11 mouse cellular contexts compared by ENCODE assay signal in the genomic region with DNA sequence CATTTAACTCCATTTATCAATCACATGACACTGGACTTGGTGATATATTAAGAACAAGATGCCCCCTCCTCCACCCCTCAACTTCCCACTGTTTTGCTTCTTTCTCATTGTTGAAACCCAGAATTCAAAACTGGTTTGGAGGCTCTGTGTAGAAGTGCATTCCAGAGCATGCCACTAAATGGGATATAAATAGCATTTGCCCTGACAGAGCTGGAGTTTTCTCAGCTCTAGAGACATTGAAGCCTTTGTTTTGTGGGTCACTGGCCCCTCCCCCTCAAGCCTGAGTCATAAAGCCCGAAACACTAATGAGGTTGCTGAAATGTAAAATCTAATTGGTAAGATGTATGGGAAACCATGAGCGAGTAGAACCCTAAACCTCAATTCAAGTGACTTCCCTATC.
DNase-seq lines count a peak whose midpoint lies in the region; ATAC-seq and TF ChIP-seq lines count a peak whose summit lies in the region.
"Had no signal": no experiment of that assay in that cellular context is flagged by ENCODE, and none has a peak within 500 bp of the region (broad histone marks: within the 10 kb centered on the region; RNA-seq: fewer than 3 reads in every experiment).

No protein-coding gene starts in this region.

- WGBS in forebrain, embryonic 14.5 days, result 10% methylated on average over 2 of the region's 2 CpGs
- 12% methylated on average over 2 of the region's 2 CpGs for WGBS in forebrain, embryonic 16.5 days
- 50% methylated on average over 2 of the region's 2 CpGs for WGBS in lung, embryonic 16.5 days
- 32% methylated on average over 2 of the region's 2 CpGs for WGBS in heart, adult 2 months
- 71% methylated on average over 2 of the region's 2 CpGs for WGBS in midbrain, embryonic 11.5 days

- no peak for TF ChIP-seq POLR2A in heart, adult 2 months (IDR thresholded peaks at IDR 0.05; ENCODE audit: insufficient read depth, low read depth, low read length)
- TF ChIP-seq POLR2A in myocyte (IDR thresholded peaks at IDR 0.05; ENCODE audit: insufficient read length, low read depth), result no peak

- H3ac ChIP-seq in myocyte (ENCODE audit: control insufficient read depth, insufficient read length), result no peak overlapping the region

- no peak for TF ChIP-seq EP300 in heart, adult 2 months (IDR thresholded peaks at IDR 0.05; ENCODE audit: insufficient read depth, low read depth, low read length)

- 0 out of 2 replicates have a peak, but pooled peaks have one; percentile 29 for ATAC-seq in forebrain, embryonic 14.5 days
- ATAC-seq in forebrain, embryonic 16.5 days, result no peak
- ATAC-seq in lung, embryonic 16.5 days (ENCODE audit: low read depth), result peak; percentile 71; the same call in 1 of the 2 replicates
- no peak for ATAC-seq in midbrain, embryonic 11.5 days (ENCODE audit: low FRiP score)

- intact Hi-C loops in heart, adult 2 months (cut with DNase I), result loop anchor here (5.0 to 10.0 kb wide), 2 partner anchors 34 to 121 kb away; no protein-coding TSS in a partner anchor

- H3K36me3 ChIP-seq in forebrain, embryonic 14.5 days (ENCODE audit: control insufficient read depth, insufficient read depth, low read length), result no peaks in the 10 kb centered on the region
- H3K36me3 ChIP-seq in forebrain, embryonic 16.5 days (ENCODE audit: control insufficient read depth, insufficient read depth), result no peaks in the 10 kb centered on the region
- H3K36me3 ChIP-seq in lung, embryonic 16.5 days (ENCODE audit: control insufficient read depth, insufficient read depth, low read length), result no peaks in the 10 kb centered on the region
- peaks cover 19% of the 10 kb centered on the region for H3K36me3 ChIP-seq in heart, adult 2 months (ENCODE audit: control insufficient read depth, insufficient read depth, low read length)
- no peaks in the 10 kb centered on the region for H3K36me3 ChIP-seq in myocyte (ENCODE audit: control insufficient read depth, insufficient read depth)
- no peaks in the 10 kb centered on the region for H3K36me3 ChIP-seq in midbrain, embryonic 11.5 days (ENCODE audit: control insufficient read depth, insufficient read depth, low read length)
- H3K36me3 ChIP-seq: liver, embryonic 15.5 days had no signal

- no peak for TF ChIP-seq CTCF in heart, adult 2 months (IDR thresholded peaks at IDR 0.05)

- no peaks in the 10 kb centered on the region for H3K9me3 ChIP-seq in forebrain, embryonic 14.5 days (replicated peaks; ENCODE audit: control insufficient read depth, low read length)
- H3K9me3 ChIP-seq in forebrain, embryonic 16.5 days (ENCODE audit: control insufficient read depth, low read length), result no peaks in the 10 kb centered on the region
- H3K9me3 ChIP-seq in lung, embryonic 16.5 days (ENCODE audit: control insufficient read depth, low read length), result no peaks in the 10 kb centered on the region
- H3K9me3 ChIP-seq in midbrain, embryonic 11.5 days (ENCODE audit: control insufficient read depth, low read length), result no peaks in the 10 kb centered on the region
- H3K9me3 ChIP-seq: liver, embryonic 15.5 days had no signal

- no peak overlapping the region for H3K27ac ChIP-seq in forebrain, embryonic 14.5 days (ENCODE audit: low read depth, low read length)
- no peak overlapping the region for H3K27ac ChIP-seq in forebrain, embryonic 16.5 days (ENCODE audit: low read length)
- H3K27ac ChIP-seq in lung, embryonic 16.5 days (ENCODE audit: low read length), result no peak overlapping the region
- peak overlapping the region; percentile 84 for H3K27ac ChIP-seq in heart, adult 2 months
- no peak overlapping the region for H3K27ac ChIP-seq in midbrain, embryonic 11.5 days (ENCODE audit: low read depth, low read length)
- H3K27ac ChIP-seq: liver, embryonic 15.5 days had no signal

- H3K4me3 ChIP-seq in forebrain, embryonic 14.5 days (ENCODE audit: low read depth, low read length), result no peak overlapping the region
- H3K4me3 ChIP-seq in forebrain, embryonic 16.5 days (replicated peaks; ENCODE audit: low read length), result no peak overlapping the region
- no peak overlapping the region for H3K4me3 ChIP-seq in lung, embryonic 16.5 days (ENCODE audit: low read length)
- H3K4me3 ChIP-seq in heart, adult 2 months, result no peak overlapping the region
- H3K4me3 ChIP-seq in myocyte, result no peak overlapping the region
- no peak overlapping the region for H3K4me3 ChIP-seq in midbrain, embryonic 11.5 days (ENCODE audit: low read depth, low read length)
- H3K4me3 ChIP-seq: liver, embryonic 15.5 days had no signal

- peak; percentile 36 for DNase-seq in forebrain, embryonic 14.5 days (ENCODE audit: low spot score)
- DNase-seq in lung, postnatal 4 days, result no peak
- DNase-seq in heart, adult 2 months, result peak in 1 of 2 experiments; percentile 45
- DNase-seq in midbrain, embryonic 11.5 days (ENCODE audit: low spot score, missing footprints), result no peak
- no peak for DNase-seq in gastrocnemius, postnatal 10 days
- DNase-seq: gastrocnemius, postnatal 36 days; right cerebral cortex, postnatal 25 days had no signal

- no peak overlapping the region for H3K4me2 ChIP-seq in forebrain, embryonic 14.5 days (ENCODE audit: low read length)
- H3K4me2 ChIP-seq in forebrain, embryonic 16.5 days (ENCODE audit: low read length), result no peak overlapping the region
- H3K4me2 ChIP-seq in lung, embryonic 16.5 days (ENCODE audit: low read depth, low read length), result no peak overlapping the region
- peak overlapping the region; percentile 73 for H3K4me2 ChIP-seq in myocyte (ENCODE audit: low read depth)
- no peak overlapping the region for H3K4me2 ChIP-seq in midbrain, embryonic 11.5 days
- H3K4me2 ChIP-seq: liver, embryonic 15.5 days had no signal

- no peaks in the 10 kb centered on the region for H3K27me3 ChIP-seq in forebrain, embryonic 14.5 days (replicated peaks; ENCODE audit: control insufficient read depth, insufficient read depth, low read length)
- no peaks in the 10 kb centered on the region for H3K27me3 ChIP-seq in forebrain, embryonic 16.5 days (replicated peaks; ENCODE audit: control insufficient read depth, insufficient read depth, low read length)
- H3K27me3 ChIP-seq in lung, embryonic 16.5 days (ENCODE audit: control insufficient read depth, insufficient read depth, low read depth, low read length), result no peaks in the 10 kb centered on the region
- H3K27me3 ChIP-seq in heart, adult 2 months (ENCODE audit: control insufficient read depth, insufficient read depth, low read length), result no peaks in the 10 kb centered on the region
- no peaks in the 10 kb centered on the region for H3K27me3 ChIP-seq in myocyte (ENCODE audit: control insufficient read depth, insufficient read depth, insufficient read length)
- no peaks in the 10 kb centered on the region for H3K27me3 ChIP-seq in midbrain, embryonic 11.5 days (ENCODE audit: control insufficient read depth, insufficient read depth, low read length)
- H3K27me3 ChIP-seq: liver, embryonic 15.5 days had no signal

- no peaks in the 10 kb centered on the region for H3K79me2 ChIP-seq in heart, adult 2 months (replicated peaks; ENCODE audit: control insufficient read depth, insufficient read depth, low read length)
- no peaks in the 10 kb centered on the region for H3K79me2 ChIP-seq in myocyte (ENCODE audit: control insufficient read depth, insufficient read depth)

- H3K4me1 ChIP-seq in forebrain, embryonic 14.5 days (ENCODE audit: control insufficient read depth, insufficient read depth, low read length), result peaks cover 3% of the 10 kb centered on the region; the same call in 1 of the 2 replicates
- H3K4me1 ChIP-seq in forebrain, embryonic 16.5 days (replicated peaks; ENCODE audit: control insufficient read depth, insufficient read depth, low read length), result no peaks in the 10 kb centered on the region
- no peaks in the 10 kb centered on the region for H3K4me1 ChIP-seq in lung, embryonic 16.5 days (replicated peaks; ENCODE audit: control insufficient read depth, insufficient read depth, low read length)
- peaks cover 5% of the 10 kb centered on the region for H3K4me1 ChIP-seq in heart, adult 2 months (ENCODE audit: control insufficient read depth, insufficient read depth, low read length)
- H3K4me1 ChIP-seq in midbrain, embryonic 11.5 days (ENCODE audit: control insufficient read depth, insufficient read depth, low read length), result no peaks in the 10 kb centered on the region; the same call in 1 of the 2 replicates
- H3K4me1 ChIP-seq: liver, embryonic 15.5 days had no signal

- H3K9ac ChIP-seq in forebrain, embryonic 14.5 days (ENCODE audit: low read length), result no peak overlapping the region
- no peak overlapping the region for H3K9ac ChIP-seq in forebrain, embryonic 16.5 days (replicated peaks; ENCODE audit: low read depth, low read length)
- no peak overlapping the region for H3K9ac ChIP-seq in lung, embryonic 16.5 days (ENCODE audit: low read length)
- H3K9ac ChIP-seq in heart, adult 2 months (ENCODE audit: low read depth, low read length), result no peak overlapping the region; the same call in 1 of the 2 replicates
- H3K9ac ChIP-seq in midbrain, embryonic 11.5 days (ENCODE audit: low read length), result no peak overlapping the region
- H3K9ac ChIP-seq: liver, embryonic 15.5 days had no signal

TF ChIP-seq in myocyte, 11 proteins besides CTCF, POLR2A, EP300 and RAD21:
- no peak for TF ChIP-seq MYOG (IDR thresholded peaks at IDR 0.05; ENCODE audit: control insufficient read depth in 1 of 3, insufficient read depth in 1 of 3, insufficient read length in 2 of 3, low read depth in 2 of 3)
- no peak for TF ChIP-seq TCF3 (IDR thresholded peaks at IDR 0.05; ENCODE audit: insufficient read length, low read depth)
- TF ChIP-seq MAX (IDR thresholded peaks at IDR 0.05; ENCODE audit: low read depth), result no peak
- no peak for TF ChIP-seq TCF12 (IDR thresholded peaks at IDR 0.05; ENCODE audit: insufficient read depth, poor library complexity, severe bottlenecking)
- TF ChIP-seq USF1 (IDR thresholded peaks at IDR 0.05; ENCODE audit: low read depth), result no peak
- TF ChIP-seq SRF (IDR thresholded peaks at IDR 0.05; ENCODE audit: control insufficient read depth, insufficient read length, low read depth), result no peak
- TF ChIP-seq MYOD1 (IDR thresholded peaks at IDR 0.05; ENCODE audit: control insufficient read depth in 1 of 3, insufficient read length in 2 of 3, low read depth in 2 of 3), result no peak
- no peak for TF ChIP-seq CEBPB (IDR thresholded peaks at IDR 0.05; ENCODE audit: insufficient read depth, poor library complexity, severe bottlenecking)
- no peak for TF ChIP-seq E2F4 (IDR thresholded peaks at IDR 0.05; ENCODE audit: insufficient read depth)
- TF ChIP-seq POLR2AphosphoS2 (IDR thresholded peaks at IDR 0.05; ENCODE audit: insufficient read length, low read depth), result no peak
- TF ChIP-seq REST (IDR thresholded peaks at IDR 0.05; ENCODE audit: insufficient read depth, insufficient read length), result no peak
TF ChIP-seq in myocyte: peak in this region for 0.

Comparison
In these comparisons a context has a peak if more than half of its experiments do, and no peak if none do; other contexts are left out.
1. ATAC-seq: peak in forebrain, embryonic 14.5 days (single experiment) and lung, embryonic 16.5 days (single experiment); none in forebrain, embryonic 16.5 days (single experiment) and midbrain, embryonic 11.5 days (single experiment).